Mouse (Mus musculus): ENCODE data around the gene Fgfr2.
"Not testable (repeated sequence)": the region's sequence is repeated elsewhere in the genome, so short reads cannot be mapped to it uniquely, and the experiment has no call there.

The Fgfr2 gene

GRCm38 (mm10) chr7:132688721-132689120 lies 434.4 kb downstream of the Fgfr2 start:
- DNase-seq (ENCODE audit: low spot score) = no peak

DNA sequence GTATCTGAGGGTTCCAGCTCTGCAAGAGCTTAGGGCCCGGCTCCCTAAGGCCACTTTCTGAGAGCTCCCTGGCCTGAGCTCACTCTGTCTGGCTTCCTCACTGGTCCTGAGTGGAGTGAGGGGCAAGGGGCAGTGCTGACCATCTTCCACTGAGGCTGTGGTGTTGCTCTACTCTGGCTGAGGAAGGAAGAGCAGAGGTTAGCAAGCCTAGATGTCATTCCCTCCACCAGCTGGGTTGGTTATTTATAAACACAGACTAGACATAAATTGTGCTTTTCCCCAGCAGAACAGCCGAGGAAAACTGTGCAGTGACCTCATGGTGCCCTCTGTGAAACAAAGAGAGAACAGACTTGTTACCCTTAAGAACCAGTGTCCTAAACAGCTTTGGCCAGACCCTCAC lies 435.3 kb downstream of the Fgfr2 start:
- no peak for DNase-seq (ENCODE audit: low spot score)

DNA sequence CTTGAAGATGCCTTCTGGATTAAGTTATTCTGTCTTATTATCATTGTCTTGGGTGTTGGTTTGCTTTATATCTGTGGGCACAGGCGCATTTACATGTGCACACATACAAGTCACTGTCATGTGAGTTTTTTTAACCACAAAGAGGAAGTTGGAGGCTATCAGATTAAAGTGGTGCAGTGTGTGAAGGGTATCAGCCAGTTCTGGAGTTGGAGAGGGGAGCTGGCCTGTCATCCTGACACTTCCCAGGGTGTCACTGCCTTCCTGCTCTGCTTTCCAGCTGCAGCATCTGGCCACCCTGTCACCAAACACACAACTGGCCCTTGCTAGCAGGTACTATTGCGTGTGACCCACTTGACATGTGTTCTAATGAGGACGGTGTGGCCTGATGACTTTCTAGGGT lies 436.6 kb downstream of the Fgfr2 start:
- DNase-seq (ENCODE audit: low spot score) = no peak

- no peak for DNase-seq (ENCODE audit: low spot score)
These were observed 439.2 kb downstream of the Fgfr2 start for GRCm38 (mm10) chr7:132683923-132684322.

- no peak for DNase-seq (ENCODE audit: low spot score)
These were observed 440.2 kb downstream of the Fgfr2 start for GRCm38 (mm10) chr7:132682901-132683300.

DNA sequence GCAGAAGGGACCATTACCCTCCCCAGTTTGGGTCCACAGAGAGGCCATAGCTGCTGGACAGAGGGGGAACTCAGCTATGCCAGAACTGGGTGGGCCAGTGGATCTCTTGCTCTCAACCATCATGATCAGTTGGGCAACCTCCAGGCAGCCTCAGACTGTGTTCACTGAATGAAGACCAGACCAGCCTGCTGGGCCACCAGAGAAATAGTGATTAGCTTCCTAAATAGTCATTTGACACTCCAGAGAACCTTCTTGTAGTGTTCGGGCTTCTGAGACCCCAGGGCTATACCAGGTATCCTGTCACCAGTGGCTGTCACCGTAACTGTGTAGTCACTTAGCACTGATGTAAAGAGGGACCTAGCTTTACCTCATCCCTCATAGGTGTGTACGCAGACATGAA lies 440.8 kb downstream of the Fgfr2 start:
- DNase-seq (ENCODE audit: low spot score) = no peak

GRCm38 (mm10) chr7:132681831-132682230 lies 441.3 kb downstream of the Fgfr2 start:
- DNase-seq (ENCODE audit: low spot score) = no peak

GRCm38 (mm10) chr7:132681296-132681695 lies 441.9 kb downstream of the Fgfr2 start:
- no peak for DNase-seq (ENCODE audit: low spot score)

DNA sequence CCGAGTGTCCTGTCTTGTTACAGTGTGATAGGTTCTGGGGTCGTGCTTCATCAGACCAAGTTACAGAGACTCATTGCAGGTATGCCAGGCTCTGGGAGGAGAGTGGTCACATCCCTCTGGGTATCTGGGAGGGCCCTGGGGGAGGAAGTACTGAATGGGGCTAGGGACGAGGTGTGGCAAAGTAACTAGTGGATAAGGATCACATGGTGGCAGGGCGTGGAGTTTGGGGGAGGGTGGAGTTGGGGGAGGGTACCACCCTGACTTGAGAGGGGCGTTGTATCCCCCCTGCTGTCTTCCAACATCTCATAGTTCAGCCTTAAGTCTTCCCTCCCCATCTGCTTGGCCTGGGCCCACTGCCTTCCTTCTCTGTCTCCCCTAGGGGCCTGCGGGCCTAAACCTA lies 443.6 kb downstream of the Fgfr2 start:
- no peak for DNase-seq (ENCODE audit: low spot score)

- DNase-seq (ENCODE audit: low spot score) = no peak
These were observed 444.0 kb downstream of the Fgfr2 start for GRCm38 (mm10) chr7:132679117-132679516.

DNA sequence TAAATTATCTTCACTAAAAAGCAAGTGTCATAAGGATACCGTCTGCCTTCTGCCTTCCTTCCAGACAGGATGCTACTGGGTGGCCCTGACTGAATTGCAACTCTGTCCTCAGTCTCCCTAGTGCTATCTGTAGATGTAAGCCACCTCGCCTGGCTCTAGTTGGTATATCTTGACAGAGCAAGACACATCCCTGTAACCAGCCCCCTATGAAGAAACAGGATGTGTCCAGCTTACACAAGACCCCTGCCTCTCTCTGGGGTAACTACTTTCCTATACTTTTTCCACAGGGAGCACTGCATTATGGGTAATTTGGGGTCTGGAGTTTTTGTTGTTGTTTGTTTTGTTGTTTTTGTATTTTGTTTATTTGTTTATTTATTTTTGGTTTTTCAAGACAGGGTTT lies 447.2 kb downstream of the Fgfr2 start:
- DNase-seq (ENCODE audit: low spot score) = no peak

- no peak for DNase-seq (ENCODE audit: low spot score)
These were observed 449.0 kb downstream of the Fgfr2 start for GRCm38 (mm10) chr7:132673931-132674755.

- peak; percentile 33 for DNase-seq (ENCODE audit: low spot score)
These were observed 450.6 kb downstream of the Fgfr2 start for GRCm38 (mm10) chr7:132672481-132672959.

DNA sequence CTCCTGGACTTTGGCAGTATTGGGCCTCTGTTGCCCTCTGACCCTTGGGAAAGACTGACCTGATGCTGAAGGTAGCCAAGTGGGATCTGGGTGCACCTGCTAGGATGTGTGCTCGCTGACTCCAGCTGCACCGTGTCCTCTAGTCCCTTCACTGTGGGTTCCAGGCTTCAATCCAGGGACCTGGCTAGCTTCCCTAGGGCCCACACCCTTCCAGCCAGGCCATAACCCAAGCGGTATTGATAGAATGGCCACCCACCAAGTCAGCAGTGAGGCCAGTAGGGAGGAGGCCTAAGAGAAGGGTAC lies 452.3 kb downstream of the Fgfr2 start:
- no peak for DNase-seq (ENCODE audit: low spot score)

DNA sequence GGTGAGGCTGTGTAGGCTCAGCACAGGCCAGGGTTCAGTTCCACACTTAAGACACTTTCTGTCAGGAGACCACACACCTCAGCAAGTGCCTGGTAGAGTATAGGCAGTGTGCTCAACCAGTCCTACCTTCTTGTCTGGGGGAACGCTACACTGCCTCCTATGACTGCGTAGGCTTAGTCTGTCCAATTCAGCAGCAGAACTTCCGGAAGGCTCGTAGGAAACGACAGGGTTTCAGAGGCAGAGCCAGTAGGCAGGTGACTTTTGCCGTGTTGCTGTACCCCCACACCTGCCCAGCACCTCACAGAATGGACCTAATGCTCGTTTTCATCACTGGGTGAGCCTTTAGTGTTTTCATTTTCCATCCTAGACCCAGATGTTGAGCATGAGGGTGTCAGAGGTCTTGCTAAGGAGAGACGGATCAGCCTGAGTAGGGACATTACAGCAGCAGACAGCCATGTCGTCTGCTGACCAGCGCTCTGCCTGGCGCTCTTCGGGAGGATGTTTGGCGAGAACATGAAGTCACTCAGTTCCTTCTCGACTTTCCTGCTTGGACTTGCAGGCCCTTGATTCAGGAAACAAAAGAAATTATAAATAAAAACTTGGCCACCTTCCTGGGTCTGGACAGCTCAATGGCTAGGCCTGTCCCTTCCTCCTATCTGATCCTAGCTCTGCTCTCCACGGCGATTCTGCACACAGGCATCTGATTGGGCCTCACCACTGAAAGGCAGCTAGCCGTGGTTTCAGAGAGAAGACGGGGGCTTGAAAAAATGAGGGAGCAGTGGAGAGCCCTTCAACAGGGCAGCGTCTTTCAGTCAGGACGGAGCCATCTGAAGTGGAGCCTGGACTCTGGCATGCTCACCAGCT lies 452.9 kb downstream of the Fgfr2 start:
- DNase-seq (ENCODE audit: low spot score) = no peak

- no peak for DNase-seq (ENCODE audit: low spot score)
These were observed 454.5 kb downstream of the Fgfr2 start for GRCm38 (mm10) chr7:132668604-132669003.

GRCm38 (mm10) chr7:132666516-132666915 lies 456.6 kb downstream of the Fgfr2 start:
- no peak for DNase-seq (ENCODE audit: low spot score)

DNA sequence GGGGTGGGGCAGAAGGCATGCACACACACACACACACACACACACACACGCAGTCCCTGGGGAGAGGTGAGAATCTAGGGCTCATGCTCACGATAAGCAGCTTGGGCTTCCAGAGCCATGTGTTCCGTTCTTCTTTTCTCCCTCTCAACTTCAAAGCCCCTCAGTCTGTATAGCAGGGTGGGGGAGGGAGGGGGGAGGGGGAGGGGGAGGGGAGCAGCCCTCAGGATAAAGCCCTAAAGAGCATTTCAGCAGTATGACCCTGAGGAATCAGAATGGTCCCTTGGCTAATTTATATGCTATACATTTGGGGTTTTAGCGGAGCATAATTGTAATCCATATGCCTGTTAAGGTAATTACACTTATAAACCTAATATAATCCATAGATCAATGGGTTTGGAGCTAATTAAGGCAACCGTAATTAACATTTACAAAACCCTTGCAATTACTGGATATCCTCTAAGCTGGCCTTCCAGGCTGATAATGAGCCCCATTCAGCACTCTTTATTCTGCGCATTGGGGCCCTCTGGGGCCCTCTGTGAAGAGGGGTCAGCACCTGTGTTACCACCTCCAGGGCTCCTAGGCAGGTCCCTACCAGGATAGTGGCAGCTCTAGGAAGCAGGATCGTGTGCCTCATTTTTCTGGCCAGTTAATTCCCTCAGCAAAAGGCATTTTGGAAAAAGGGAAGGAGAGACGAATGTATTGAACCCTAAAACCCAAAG lies 457.3 kb downstream of the Fgfr2 start:
- DNase-seq (ENCODE audit: low spot score) = no peak

DNA sequence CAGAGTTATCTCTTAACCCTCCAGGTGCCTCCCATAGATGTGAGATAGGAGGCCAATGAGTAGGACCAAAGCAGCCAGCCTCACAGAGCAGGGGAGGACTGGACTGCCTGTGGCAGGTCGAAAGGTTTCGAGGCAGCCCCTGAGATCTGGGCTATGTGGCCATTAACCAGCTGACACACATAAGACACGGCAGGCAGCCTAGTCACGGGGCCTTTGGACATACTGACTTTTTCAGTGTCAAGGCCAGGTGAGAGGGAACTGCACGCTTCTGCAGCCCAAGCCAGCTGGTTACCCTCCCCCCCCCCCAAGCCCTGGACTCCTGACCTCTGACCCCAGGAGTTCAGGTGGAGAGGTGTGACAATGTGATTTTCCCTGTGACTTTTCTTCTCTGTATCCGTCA lies 458.3 kb downstream of the Fgfr2 start:
- no peak for DNase-seq (ENCODE audit: low spot score)

DNA sequence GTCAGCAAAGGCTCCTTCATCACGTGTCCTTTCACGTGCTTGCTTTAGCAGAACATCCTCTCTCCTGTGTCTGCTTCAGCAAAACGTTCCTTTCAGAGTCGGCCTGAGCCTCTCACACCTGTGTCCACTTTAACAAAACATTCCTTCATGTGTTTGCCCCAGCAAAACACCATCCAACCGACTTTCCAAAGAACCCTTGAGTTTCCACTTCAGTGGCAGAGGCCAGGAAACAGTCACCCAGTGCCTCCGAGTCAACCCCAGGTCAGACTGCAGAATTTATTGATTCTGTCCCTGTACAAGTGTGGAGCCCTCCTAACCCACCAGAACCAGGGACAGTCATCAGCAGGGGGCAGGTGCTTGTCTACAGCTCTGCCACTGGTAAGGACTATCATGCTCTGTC lies 460.3 kb downstream of the Fgfr2 start:
- DNase-seq (ENCODE audit: low spot score) = not testable (repeated sequence)

DNA sequence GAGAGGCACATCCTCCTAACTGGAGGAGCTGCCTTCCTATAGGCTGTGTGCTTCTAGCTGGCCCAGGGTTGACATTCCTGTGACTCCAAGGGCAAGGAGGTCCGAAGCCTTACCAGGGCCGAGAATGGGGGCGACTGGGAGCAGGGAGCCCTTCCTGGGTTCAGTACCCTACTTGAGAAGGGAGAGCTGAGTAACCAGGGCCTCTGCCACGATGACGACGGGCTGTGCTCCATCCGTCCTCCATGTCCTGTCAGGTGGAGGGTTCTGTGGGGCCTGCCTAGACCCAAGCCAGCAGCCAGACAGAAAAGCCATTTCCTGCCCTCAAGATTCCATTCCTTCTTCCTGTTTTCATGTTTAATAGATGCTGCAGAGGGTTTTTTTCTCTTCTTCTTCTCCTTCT lies 463.5 kb downstream of the Fgfr2 start:
- DNase-seq (ENCODE audit: low spot score) = no peak

DNA sequence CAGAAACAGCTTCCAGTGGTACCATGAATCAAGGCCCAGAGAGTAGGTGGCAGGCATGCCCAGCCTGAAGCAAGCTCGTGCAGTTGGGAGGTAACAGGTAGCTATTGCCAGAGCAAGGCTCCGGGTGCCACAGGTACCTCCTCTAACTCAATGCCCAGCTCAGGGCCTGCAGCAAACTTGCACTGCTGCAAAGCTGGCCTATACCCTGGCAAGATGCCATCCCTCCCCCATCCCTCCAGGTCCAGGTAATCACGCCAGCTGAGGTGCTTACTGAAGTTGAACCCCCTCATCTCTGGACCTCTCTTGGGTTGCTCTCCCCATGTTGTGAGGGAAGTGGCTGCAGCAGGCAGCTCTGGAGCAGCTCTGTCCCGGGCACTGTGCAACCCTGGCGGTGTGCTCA lies 464.5 kb downstream of the Fgfr2 start:
- DNase-seq (ENCODE audit: low spot score) = no peak

GRCm38 (mm10) chr7:132658058-132658450 lies 465.1 kb downstream of the Fgfr2 start:
- DNase-seq (ENCODE audit: low spot score) = no peak

Data from spleen, adult 12 weeks (tissue).